Mouse (Mus musculus) heart, embryonic 14.5 days (tissue): Measurements from ENCODE around the gene Hebp2. TPM values are rescaled to one million over a fixed set of nuclear protein-coding genes. Genes with fewer than 3 reads are reported as not detected.

Source experiments
- ATAC-seq: fragments of 200-750 bp; cut with Nextera tagmentation; 2 replicates; pipeline ENCODE4 v1.8.0; 2017; ENCODE audit warnings: low read depth, moderate TSS enrichment; ENCODE audit not compliant: insufficient number of reproducible peaks, insufficient read depth, low FRiP score
- H3K27ac ChIP-seq, 2 experiments: fragments of 200-500 bp in 1 of 2; fragments of 300-500 bp in 1 of 2; sonication (generic) in 1 of 2; replicated peaks in 1 of 2; 2 replicates each; pipeline ENCODE4 v1.5.1; 2012 to 2014; ENCODE audit warnings: low read depth in 2 of 2, low read length in 2 of 2, control low read depth in 1 of 2, mild to moderate bottlenecking in 1 of 2, mixed read lengths in 1 of 2; ENCODE audit not compliant: control insufficient read depth in 1 of 2, insufficient read depth in 1 of 2
- H3K27me3 ChIP-seq: fragments of 300-500 bp; sonication (generic); 2 replicates; pipeline ENCODE4 v1.6.1; 2014; ENCODE audit warnings: mild to moderate bottlenecking, low read length, control low read depth; ENCODE audit not compliant: control insufficient read depth, insufficient read depth
- H3K36me3 ChIP-seq: fragments of 300-500 bp; sonication (generic); 2 replicates; pipeline ENCODE4 v1.6.1; 2014; ENCODE audit warnings: mild to moderate bottlenecking, control low read depth, low read length, mixed read lengths; ENCODE audit not compliant: control insufficient read depth, insufficient read depth
- H3K4me1 ChIP-seq, 2 experiments: fragments of 200-500 bp in 1 of 2; fragments of 300-500 bp in 1 of 2; sonication (generic) in 1 of 2; 2 replicates each; pipeline ENCODE4 v1.6.1; 2012 to 2014; ENCODE audit warnings: low read length in 2 of 2, control low read depth in 1 of 2, mixed read lengths in 1 of 2; ENCODE audit not compliant: control insufficient read depth in 2 of 2, insufficient read depth in 2 of 2
- H3K4me2 ChIP-seq: fragments of 300-500 bp; sonication (generic); 2 replicates; pipeline ENCODE4 v1.6.1; 2014; ENCODE audit warnings: mild to moderate bottlenecking, low read length
- H3K4me3 ChIP-seq, 2 experiments: fragments of 200-500 bp in 1 of 2; fragments of 300-500 bp in 1 of 2; sonication (generic) in 1 of 2; 2 replicates each; pipeline ENCODE4 v1.5.1; 2012 to 2014; ENCODE audit warnings: low read length in 2 of 2, mild to moderate bottlenecking in 2 of 2, control low read depth in 1 of 2, low read depth in 1 of 2, moderate library complexity in 1 of 2; ENCODE audit not compliant: control insufficient read depth in 1 of 2, insufficient read depth in 1 of 2
- H3K9ac ChIP-seq: fragments of 300-500 bp; sonication (generic); 2 replicates; pipeline ENCODE4 v1.6.1; 2014; ENCODE audit warnings: mild to moderate bottlenecking, low read length
- H3K9me3 ChIP-seq: fragments of 300-500 bp; sonication (generic); 2 replicates; pipeline ENCODE4 v1.6.1; 2016; ENCODE audit warnings: low read length, control low read depth; ENCODE audit not compliant: control insufficient read depth
- WGBS: fragments of 180-500 bp; shearing (Covaris S2); extraction: QIAGEN DNeasy Blood & Tissue Kit; methylation state at CpG from one replicate; pipeline ENCODE4 v1.1.7; 2014; 5-methylcytosine and 5-hydroxymethylcytosine counted together
- polyA plus RNA-seq: library from polyadenylated mRNA; unstranded; fragments of >200 nt; fragmentation: Nextera tagmentation; extraction: Ambion mirVana; gene quantifications from 2 replicates; pipeline ENCODE4 v1.2.1, GENCODE M21; 2014

Gene Hebp2
- polyA plus RNA-seq, 1 experiment from 2014 or later = 16.9 TPM

GRCm38 (mm10) chr10:18549321-18550216 is 3.7 kb upstream of the Hebp2 start:
- peak overlapping the region; percentile 45 for H3K9ac ChIP-seq
- ATAC-seq = no peak
- H3K4me1 ChIP-seq = peaks cover 2 to 5% of the 10 kb centered on the region in 2 experiments; a peak in 3 of 4 replicates
- H3K4me3 ChIP-seq = peak overlapping the region; percentile 26 to 40
- H3K4me2 ChIP-seq = peak overlapping the region; percentile 72
- no peaks in the 10 kb centered on the region for H3K36me3 ChIP-seq
- 7% methylated on average over 34 of the region's 35 CpGs for WGBS
- H3K9me3 ChIP-seq = no peaks in the 10 kb centered on the region
- no peaks in the 10 kb centered on the region for H3K27me3 ChIP-seq
- H3K27ac ChIP-seq = no peak overlapping the region

- Histone ChIP-seq H3K9ac (no peak overlapping the region), H3K9me3 (no peaks in the 10 kb centered on the region), H3K36me3 (0 out of 2 replicates have a peak, but pooled peaks cover under 1% of the 10 kb centered on the region), H3K4me2 (no peak overlapping the region), H3K4me3 (no peak overlapping the region), H3K27me3 (no peaks in the 10 kb centered on the region), H3K4me1 (peaks cover 2 to 5% of the 10 kb centered on the region in 2 experiments; a peak in 3 of 4 replicates), H3K27ac (no peak overlapping the region)
- no peak for ATAC-seq
- 88% methylated on average over 4 of the region's 4 CpGs for WGBS
These were observed 1.5 kb upstream of the Hebp2 start for GRCm38 (mm10) chr10:18547381-18547780.

GRCm38 (mm10) chr10:18545309-18545708 is 567 bp downstream of the Hebp2 start:
- Histone ChIP-seq H3K9me3 (no peaks in the 10 kb centered on the region), H3K27me3 (no peaks in the 10 kb centered on the region), H3K9ac (peak overlapping the region; percentile 78), H3K36me3 (0 out of 2 replicates have a peak, but pooled peaks cover 11% of the 10 kb centered on the region), H3K4me1 (peaks cover 2 to 5% of the 10 kb centered on the region in 2 experiments; a peak in 3 of 4 replicates), H3K4me3 (peak overlapping the region; percentile 67 to 85), H3K27ac (no peak overlapping the region), H3K4me2 (peak overlapping the region; percentile 85)
- no peak for ATAC-seq
- WGBS = 6% methylated on average over 13 of the region's 13 CpGs

GRCm38 (mm10) chr10:18536889-18537288 is 9.0 kb downstream of the Hebp2 start:
- no peaks in the 10 kb centered on the region for H3K27me3 ChIP-seq

GRCm38 (mm10) chr10:18532293-18532692 is 13.6 kb downstream of the Hebp2 start:
- Histone ChIP-seq H3K4me1 (peaks cover 7 to 9% of the 10 kb centered on the region in 2 experiments; a peak in 2 of 4 replicates), H3K4me3 (no peak overlapping the region), H3K4me2 (no peak overlapping the region), H3K36me3 (peaks cover 53% of the 10 kb centered on the region), H3K27me3 (no peaks in the 10 kb centered on the region), H3K9ac (no peak overlapping the region), H3K9me3 (no peaks in the 10 kb centered on the region), H3K27ac (no peak overlapping the region)
- 38% methylated on average over 8 of the region's 8 CpGs for WGBS
- no peak for ATAC-seq

More at GRCm38 (mm10) chr10:18536889-18537288, 9.0 kb downstream of the Hebp2 start:
- Histone ChIP-seq H3K9ac (no peak overlapping the region), H3K9me3 (no peaks in the 10 kb centered on the region), H3K27ac (no peak overlapping the region), H3K36me3 (peaks cover 37% of the 10 kb centered on the region), H3K4me1 (peaks cover 0 to 2% of the 10 kb centered on the region in 2 experiments; a peak in 1 of 4 replicates), H3K4me2 (no peak overlapping the region), H3K4me3 (no peak overlapping the region)
- no peak for ATAC-seq
- 90% methylated on average over 2 of the region's 2 CpGs for WGBS

- 91% methylated on average over 4 of the region's 4 CpGs for WGBS
- Histone ChIP-seq H3K9ac (no peak overlapping the region), H3K36me3 (peaks cover 56% of the 10 kb centered on the region), H3K4me1 (peaks cover 14 to 21% of the 10 kb centered on the region in 2 experiments; a peak in 3 of 4 replicates), H3K4me3 (no peak overlapping the region), H3K4me2 (no peak overlapping the region), H3K9me3 (no peaks in the 10 kb centered on the region), H3K27ac (no peak overlapping the region), H3K27me3 (no peaks in the 10 kb centered on the region)
- ATAC-seq = no peak
These were observed 15.7 kb downstream of the Hebp2 start for GRCm38 (mm10) chr10:18530161-18530560.

- Histone ChIP-seq H3K9ac (no peak overlapping the region), H3K9me3 (no peaks in the 10 kb centered on the region), H3K27ac (no peak overlapping the region), H3K36me3 (peaks cover 61% of the 10 kb centered on the region), H3K4me2 (no peak overlapping the region), H3K27me3 (no peaks in the 10 kb centered on the region), H3K4me1 (peaks cover 14 to 21% of the 10 kb centered on the region in 2 experiments; a peak in 3 of 4 replicates), H3K4me3 (no peak overlapping the region)
- WGBS = 81% methylated on average over 4 of the region's 4 CpGs
- no peak for ATAC-seq
These were observed 16.7 kb downstream of the Hebp2 start for GRCm38 (mm10) chr10:18529177-18529576.
